Mouse (Mus musculus) forebrain, postnatal 0 days (tissue): Measurements from ENCODE around the gene Rln3. TPM values are rescaled to one million over a fixed set of nuclear protein-coding genes. Genes with fewer than 3 reads are reported as not detected.
"Not testable (repeated sequence)": the region's sequence is repeated elsewhere in the genome, so short reads cannot be mapped to it uniquely, and the experiment has no call there.

Source experiments
- ATAC-seq: fragments of 200-750 bp; cut with Nextera tagmentation; 2 replicates; pipeline ENCODE4 v1.8.0; 2017; ENCODE audit warnings: mild to moderate bottlenecking, moderate library complexity
- DNase-seq: peaks from one replicate; pipeline ENCODE4 v3.0.0-alpha.2; 2015
- H3K27ac ChIP-seq: fragments of 300-500 bp; sonication (generic); 2 replicates; pipeline ENCODE4 v1.5.1; 2014; ENCODE audit warnings: low read depth, mild to moderate bottlenecking, antibody characterized with exemption, low read length, moderate library complexity, mixed read lengths
- H3K27me3 ChIP-seq: fragments of 300-500 bp; sonication (generic); 2 replicates; pipeline ENCODE4 v1.6.1; 2014; ENCODE audit warnings: mild to moderate bottlenecking, low read length, mixed read lengths; ENCODE audit not compliant: insufficient read depth
- H3K36me3 ChIP-seq: fragments of 300-500 bp; sonication (generic); 2 replicates; pipeline ENCODE4 v1.6.1; 2014; ENCODE audit warnings: mild to moderate bottlenecking, moderate library complexity; ENCODE audit not compliant: insufficient read depth
- H3K4me1 ChIP-seq: fragments of 300-500 bp; sonication (generic); 2 replicates; pipeline ENCODE4 v1.6.1; 2014; ENCODE audit warnings: antibody characterized with exemption; ENCODE audit not compliant: insufficient read depth
- H3K4me2 ChIP-seq: fragments of 300-500 bp; sonication (generic); 2 replicates; pipeline ENCODE4 v1.6.1; 2014; ENCODE audit warnings: low read depth, mild to moderate bottlenecking, moderate library complexity
- H3K4me3 ChIP-seq: fragments of 300-500 bp; sonication (generic); 2 replicates; pipeline ENCODE4 v1.5.1; 2014; ENCODE audit warnings: low read depth, low read length, mixed read lengths
- H3K9ac ChIP-seq: fragments of 300-500 bp; sonication (generic); 2 replicates; pipeline ENCODE4 v1.6.1; 2014; ENCODE audit warnings: mild to moderate bottlenecking
- H3K9me3 ChIP-seq: fragments of 300-500 bp; sonication (generic); 2 replicates; pipeline ENCODE4 v1.6.1; 2016; ENCODE audit warnings: low read length
- CTCF ChIP-seq: sonication (generic); IDR thresholded peaks from 2 replicates; pipeline ENCODE4 v1.5.1; 2016; ENCODE audit warnings: antibody characterized with exemption, control low read depth, low read depth
- WGBS: fragments of 180-500 bp; shearing (Covaris S2); extraction: QIAGEN DNeasy Blood & Tissue Kit; methylation state at CpG from one replicate; pipeline ENCODE4 v1.1.7; 2014; 5-methylcytosine and 5-hydroxymethylcytosine counted together
- polyA plus RNA-seq: library from polyadenylated mRNA; unstranded; fragments of >200 nt; fragmentation: Nextera tagmentation; extraction: Ambion mirVana; gene quantifications from 2 replicates; pipeline ENCODE4 v1.2.1, GENCODE M21; 2015
- total RNA-seq: library from RNA; depleted of rRNA; stranded (reverse); fragments of >200 nt; gene quantifications from 2 replicates; pipeline ENCODE4 v1.2.3, GENCODE M21; 2014

Gene Rln3
- total and polyA plus RNA-seq, 2 experiments from 2014 or later = 0.33 TPM; not detected in 1

- Histone ChIP-seq H3K4me2 (peak overlapping the region; percentile 97), H3K27ac (no peak overlapping the region), H3K4me3 (peak overlapping the region; percentile 57), H3K27me3 (peaks cover 15% of the 10 kb centered on the region), H3K9ac (no peak overlapping the region), H3K4me1 (peaks cover 12% of the 10 kb centered on the region; the same call in 1 of the 2 replicates), H3K9me3 (no peaks in the 10 kb centered on the region), H3K36me3 (no peaks in the 10 kb centered on the region)
- 5% methylated on average over 35 of the region's 35 CpGs for WGBS
- TF ChIP-seq CTCF = no peak
- no peak for DNase-seq
- ATAC-seq = no peak
Measured at GRCm38 (mm10) chr8:84012499-84013165, 32.2 kb downstream of the Rln3 start.

GRCm38 (mm10) chr8:84011705-84012498 is 32.9 kb downstream of the Rln3 start, which contains the start of gene 2210011C24Rik:
Gene 2210011C24Rik (minus strand): TSS chr8:84012171.
- DNase-seq (no peak), ATAC-seq (peak; percentile 26; the same call in 1 of the 2 replicates)
- Histone ChIP-seq H3K27me3 (peaks cover 15% of the 10 kb centered on the region), H3K4me2 (peak within 1 kb of the TSS; percentile 97), H3K4me1 (peaks cover 12% of the 10 kb centered on the region; the same call in 1 of the 2 replicates), H3K4me3 (peak within 1 kb of the TSS; percentile 57), H3K36me3 (no peaks in the 10 kb centered on the region), H3K27ac (no peak within 1 kb of the TSS), H3K9ac (peak within 1 kb of the TSS; percentile 47), H3K9me3 (no peaks in the 10 kb centered on the region)
- 1% methylated on average over 45 of the region's 45 CpGs for WGBS
- no peak for TF ChIP-seq CTCF

DNA sequence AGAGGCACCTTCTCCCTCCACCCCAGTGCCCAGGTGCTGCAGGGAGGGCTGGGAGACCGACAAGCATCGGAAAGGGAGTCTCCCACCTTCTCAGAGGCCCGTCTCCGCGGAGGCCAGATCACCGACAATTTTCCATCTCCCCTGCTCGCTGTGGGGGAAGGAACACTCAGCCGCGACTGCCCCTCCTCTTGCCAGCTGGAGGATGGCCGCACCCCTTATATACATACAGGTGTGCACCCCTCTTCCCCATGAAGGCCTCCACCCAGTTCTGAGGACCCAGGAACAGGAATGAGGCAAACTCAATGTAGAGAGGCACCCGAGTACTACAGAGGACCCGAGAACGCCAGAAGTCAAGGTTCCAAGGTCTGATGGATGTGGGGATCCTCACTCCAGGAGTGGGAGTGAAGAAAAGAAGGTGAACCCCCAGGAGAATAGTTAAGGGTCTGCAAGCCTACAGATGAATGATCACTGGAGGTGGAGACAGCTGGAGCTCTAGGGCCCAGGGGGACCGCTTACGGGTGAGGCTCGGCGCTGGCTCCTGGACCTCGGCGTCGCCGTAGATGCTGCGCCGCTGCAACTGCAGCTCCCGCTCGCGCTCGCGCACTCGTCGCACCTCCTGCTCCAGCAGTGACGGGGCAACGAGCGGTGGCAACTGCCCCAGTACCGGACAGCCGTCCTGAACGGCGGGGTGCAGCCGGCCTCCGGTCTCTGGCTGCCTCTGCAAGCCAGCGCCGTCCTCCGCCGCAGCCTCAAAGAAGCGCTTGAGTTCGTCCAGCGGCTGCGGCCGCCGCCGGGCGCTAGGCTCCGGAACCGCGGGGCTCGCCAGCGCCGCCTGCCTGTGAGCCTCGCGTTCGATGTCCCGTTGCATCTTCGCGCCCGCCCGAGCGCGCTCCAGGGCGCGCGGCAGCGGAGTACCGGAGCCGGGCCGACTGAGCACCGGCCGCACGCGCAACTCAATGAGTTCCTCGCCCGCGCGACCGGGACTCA is 33.9 kb downstream of the Rln3 start:
- 2% methylated on average over 82 of the region's 83 CpGs for WGBS
- ATAC-seq = peak; percentile 80
- Histone ChIP-seq H3K27ac (no peak overlapping the region), H3K4me2 (peak overlapping the region; percentile 97), H3K9me3 (no peaks in the 10 kb centered on the region), H3K36me3 (no peaks in the 10 kb centered on the region), H3K27me3 (peaks cover 15% of the 10 kb centered on the region), H3K4me1 (peaks cover 12% of the 10 kb centered on the region; the same call in 1 of the 2 replicates), H3K9ac (peak overlapping the region; percentile 47), H3K4me3 (peak overlapping the region; percentile 57)
- TF ChIP-seq CTCF = peak; percentile 76
- DNase-seq = peak; percentile 81

GRCm38 (mm10) chr8:84009876-84010275 is 34.9 kb downstream of the Rln3 start:
- Histone ChIP-seq H3K4me2 (peak overlapping the region; percentile 16), H3K9me3 (no peaks in the 10 kb centered on the region), H3K9ac (no peak overlapping the region), H3K36me3 (no peaks in the 10 kb centered on the region), H3K27me3 (peaks cover 15% of the 10 kb centered on the region), H3K4me1 (peaks cover 12% of the 10 kb centered on the region; the same call in 1 of the 2 replicates), H3K27ac (no peak overlapping the region), H3K4me3 (no peak overlapping the region)
- TF ChIP-seq CTCF = peak; percentile 92
- DNase-seq (peak; percentile 84), ATAC-seq (peak; percentile 48; the same call in 1 of the 2 replicates)
- WGBS = 2% methylated on average over 11 of the region's 11 CpGs

- Histone ChIP-seq H3K4me3 (no peak overlapping the region), H3K4me2 (no peak overlapping the region), H3K4me1 (peaks cover 20% of the 10 kb centered on the region), H3K9me3 (no peaks in the 10 kb centered on the region), H3K27me3 (peaks cover 15% of the 10 kb centered on the region), H3K9ac (no peak overlapping the region), H3K27ac (no peak overlapping the region), H3K36me3 (no peaks in the 10 kb centered on the region)
- ATAC-seq (no peak), DNase-seq (no peak)
- peak; percentile 40 for TF ChIP-seq CTCF
- 29% methylated on average over 7 of the region's 7 CpGs for WGBS
Measured at GRCm38 (mm10) chr8:84008362-84008761, 36.4 kb downstream of the Rln3 start.

- H3K27me3 ChIP-seq, H3K9me3 ChIP-seq, H3K9ac ChIP-seq, H3K4me3 ChIP-seq, ATAC-seq, H3K27ac ChIP-seq, DNase-seq, H3K36me3 ChIP-seq, H3K4me1 ChIP-seq, H3K4me2 ChIP-seq: not testable (repeated sequence)
- 93% methylated on average over 7 of the region's 7 CpGs for WGBS
Measured at GRCm38 (mm10) chr8:84005502-84005901, 39.3 kb downstream of the Rln3 start.
